Mouse (Mus musculus) hindbrain, postnatal 0 days (tissue): ENCODE measurements at regions not wholly inside any gene's neighbourhood (a gene's known extent, or its start where the extent isn't known, plus 50 kb on each side); places are given as distances from the start of the nearest gene placed in this dataset.

Experiments used
- ATAC-seq: fragments of 200-750 bp; cut with Nextera tagmentation; 2 replicates; pipeline ENCODE4 v1.8.0; 2017; ENCODE audit warnings: mild to moderate bottlenecking, moderate TSS enrichment, moderate library complexity
- DNase-seq: peaks from one replicate; pipeline ENCODE4 v3.0.0-alpha.2; 2015; ENCODE audit warnings: low spot score
- H3K27ac ChIP-seq: fragments of 300-500 bp; sonication (generic); 2 replicates; pipeline ENCODE4 v1.5.1; 2014; ENCODE audit warnings: mild to moderate bottlenecking
- H3K27me3 ChIP-seq: fragments of 300-500 bp; sonication (generic); 2 replicates; pipeline ENCODE4 v1.6.1; 2014; ENCODE audit warnings: low read length, mixed read lengths; ENCODE audit not compliant: insufficient read depth
- H3K36me3 ChIP-seq: fragments of 300-500 bp; sonication (generic); 2 replicates; pipeline ENCODE4 v1.6.1; 2014; ENCODE audit warnings: low read length, mixed read lengths; ENCODE audit not compliant: insufficient read depth
- H3K4me1 ChIP-seq: fragments of 300-500 bp; sonication (generic); 2 replicates; pipeline ENCODE4 v1.6.1; 2014; ENCODE audit warnings: antibody characterized with exemption, low read length, mixed read lengths; ENCODE audit not compliant: insufficient read depth
- H3K4me2 ChIP-seq: fragments of 300-500 bp; sonication (generic); 2 replicates; pipeline ENCODE4 v1.6.1; 2014; ENCODE audit warnings: low read depth, mild to moderate bottlenecking, low read length, moderate library complexity, mixed read lengths
- H3K4me3 ChIP-seq: fragments of 300-500 bp; sonication (generic); 2 replicates; pipeline ENCODE4 v1.5.1; 2014; ENCODE audit warnings: low read length
- H3K9ac ChIP-seq: fragments of 300-500 bp; sonication (generic); replicated peaks from 2 replicates; pipeline ENCODE4 v1.6.1; 2014; ENCODE audit warnings: mild to moderate bottlenecking, low read length, moderate library complexity, mixed read lengths
- H3K9me3 ChIP-seq: fragments of 300-500 bp; sonication (generic); 2 replicates; pipeline ENCODE4 v1.6.1; 2016; ENCODE audit warnings: low read length, mixed read lengths
- CTCF ChIP-seq: IDR thresholded peaks from 2 replicates; pipeline ENCODE4 v1.5.1; 2016; ENCODE audit warnings: antibody characterized with exemption, control low read depth, low read depth
- WGBS: fragments of 180-500 bp; shearing (Covaris S2); extraction: QIAGEN DNeasy Blood & Tissue Kit; methylation state at CpG from one replicate; pipeline ENCODE4 v1.1.7; 2014; 5-methylcytosine and 5-hydroxymethylcytosine counted together

GRCm38 (mm10) chr14:74166221-74166620 is 474.4 kb upstream of the Htr2a start:
- H3K4me2 ChIP-seq: no peak overlapping the region
- no peaks in the 10 kb centered on the region for H3K4me1 ChIP-seq
- DNase-seq (peak; percentile 35), ATAC-seq (no peak; the same call in 1 of the 2 replicates)
- WGBS: 51% methylated on average over 2 of the region's 2 CpGs
- no peaks in the 10 kb centered on the region for H3K36me3 ChIP-seq
- H3K27me3 ChIP-seq: no peaks in the 10 kb centered on the region
- no peak overlapping the region for H3K9ac ChIP-seq
- no peak for TF ChIP-seq CTCF
- no peaks in the 10 kb centered on the region for H3K9me3 ChIP-seq
- H3K4me3 ChIP-seq: no peak overlapping the region
- H3K27ac ChIP-seq: no peak overlapping the region

GRCm38 (mm10) chr14:74169131-74169875 is 471.3 kb upstream of the Htr2a start:
- ATAC-seq: no peak
- H3K4me1 ChIP-seq: no peaks in the 10 kb centered on the region
- no peak for TF ChIP-seq CTCF
- DNase-seq: no peak
- no peaks in the 10 kb centered on the region for H3K9me3 ChIP-seq
- 92% methylated on average over 2 of the region's 2 CpGs for WGBS
- no peak overlapping the region for H3K9ac ChIP-seq
- H3K36me3 ChIP-seq: no peaks in the 10 kb centered on the region
- H3K27me3 ChIP-seq: no peaks in the 10 kb centered on the region
- H3K4me2 ChIP-seq: no peak overlapping the region
- no peak overlapping the region for H3K27ac ChIP-seq
- no peak overlapping the region for H3K4me3 ChIP-seq

GRCm38 (mm10) chr14:74180066-74180465 is 460.6 kb upstream of the Htr2a start:
- Histone ChIP-seq H3K27ac (no peak overlapping the region), H3K4me1 (no peaks in the 10 kb centered on the region), H3K4me2 (no peak overlapping the region), H3K9ac (no peak overlapping the region), H3K27me3 (no peaks in the 10 kb centered on the region), H3K4me3 (no peak overlapping the region), H3K36me3 (no peaks in the 10 kb centered on the region), H3K9me3 (no peaks in the 10 kb centered on the region)
- WGBS: 86% methylated on average over 2 of the region's 2 CpGs
- ATAC-seq: no peak
- no peak for TF ChIP-seq CTCF
- no peak for DNase-seq

- WGBS: 90% methylated on average over 4 of the region's 4 CpGs
- ATAC-seq (no peak), DNase-seq (no peak)
- Histone ChIP-seq H3K27ac (no peak overlapping the region), H3K4me2 (no peak overlapping the region), H3K27me3 (no peaks in the 10 kb centered on the region), H3K36me3 (no peaks in the 10 kb centered on the region), H3K9ac (no peak overlapping the region), H3K4me1 (no peaks in the 10 kb centered on the region), H3K4me3 (no peak overlapping the region), H3K9me3 (no peaks in the 10 kb centered on the region)
- no peak for TF ChIP-seq CTCF
Observed at GRCm38 (mm10) chr14:74182996-74183395, 457.6 kb upstream of the Htr2a start.

- Histone ChIP-seq H3K27me3 (no peaks in the 10 kb centered on the region), H3K4me3 (no peak overlapping the region), H3K27ac (no peak overlapping the region), H3K9ac (no peak overlapping the region), H3K9me3 (no peaks in the 10 kb centered on the region), H3K4me2 (no peak overlapping the region), H3K4me1 (no peaks in the 10 kb centered on the region), H3K36me3 (no peaks in the 10 kb centered on the region)
- 95% methylated on average over 2 of the region's 2 CpGs for WGBS
- TF ChIP-seq CTCF: no peak
- no peak for ATAC-seq
- no peak for DNase-seq
Observed at GRCm38 (mm10) chr14:74201710-74202109, 438.9 kb upstream of the Htr2a start.

- Histone ChIP-seq H3K27me3 (no peaks in the 10 kb centered on the region), H3K4me1 (no peaks in the 10 kb centered on the region), H3K36me3 (no peaks in the 10 kb centered on the region), H3K27ac (no peak overlapping the region), H3K4me2 (no peak overlapping the region), H3K9ac (no peak overlapping the region), H3K4me3 (no peak overlapping the region), H3K9me3 (no peaks in the 10 kb centered on the region)
- DNase-seq (no peak), ATAC-seq (no peak)
- TF ChIP-seq CTCF: no peak
- WGBS: 66% methylated on average over 1 of the region's 1 CpGs
Observed at GRCm38 (mm10) chr14:74205011-74205410, 435.6 kb upstream of the Htr2a start.

GRCm38 (mm10) chr14:74217914-74218446 is 422.7 kb upstream of the Htr2a start:
- WGBS: 83% methylated on average over 2 of the region's 2 CpGs

More at GRCm38 (mm10) chr14:74217914-74218446, 422.7 kb upstream of the Htr2a start:
- no peaks in the 10 kb centered on the region for H3K27me3 ChIP-seq
- no peak overlapping the region for H3K4me2 ChIP-seq
- no peaks in the 10 kb centered on the region for H3K36me3 ChIP-seq
- H3K27ac ChIP-seq: no peak overlapping the region
- H3K4me3 ChIP-seq: no peak overlapping the region
- TF ChIP-seq CTCF: no peak
- no peak overlapping the region for H3K9ac ChIP-seq
- H3K9me3 ChIP-seq: no peaks in the 10 kb centered on the region
- H3K4me1 ChIP-seq: no peaks in the 10 kb centered on the region
- no peak for DNase-seq
- no peak for ATAC-seq
